Mouse (Mus musculus) gastrocnemius, adult 2 months (tissue): ENCODE data around the gene Olfr901. TPM values are rescaled to one million over a fixed set of nuclear protein-coding genes. Genes with fewer than 3 reads are reported as not detected.
"Not testable (repeated sequence)": the region's sequence is repeated elsewhere in the genome, so short reads cannot be mapped to it uniquely, and the experiment has no call there.

Experiments used
- DNase-seq: peaks from one replicate; pipeline ENCODE4 v3.0.0; 2022
- H3K27ac ChIP-seq: fragments of 200-600 bp; 2 replicates; pipeline ENCODE4 v1.8.1; 2022; ENCODE audit warnings: mild to moderate bottlenecking
- H3K4me3 ChIP-seq: fragments of 200-600 bp; 2 replicates; pipeline ENCODE4 v1.8.1; 2022; ENCODE audit warnings: mild to moderate bottlenecking, moderate library complexity
- CTCF ChIP-seq: fragments of 200-600 bp; IDR thresholded peaks from 2 replicates; pipeline ENCODE4 v1.8.1; 2022; ENCODE audit warnings: antibody characterized with exemption, mild to moderate bottlenecking, moderate library complexity
- intact Hi-C: fragments of 180-260 bp; cut with DNase I; formaldehyde crosslinking; loops from one replicate; pipeline ENCODE4 v1.15.1; 2025
- long read RNA-seq, 2 experiments: library from polyadenylated mRNA; stranded (forward); transcript quantifications; one replicate each; pipeline ENCODE4 v2.0.0; 2021
- total RNA-seq, 2 experiments: library from RNA; stranded (reverse); gene quantifications; 2 replicates each; pipeline ENCODE4 v1.2.3; 2021

Olfr901 gene
- total RNA-seq = not detected
- long read RNA-seq, experiment 1 = 0 reads
- long read RNA-seq, experiment 2 = 0 reads

- no peak within 1 kb of the TSS for H3K4me3 ChIP-seq
- DNase-seq = no peak
- intact Hi-C loops = no loop called here
- no peak within 1 kb of the TSS for H3K27ac ChIP-seq
- TF ChIP-seq CTCF = no peak
Observed at GRCm38 (mm10) chr9:38429155-38429554, at the start of gene Olfr901. Gene Olfr901 (plus strand): TSS chr9:38429455.

- no peak for DNase-seq
- H3K4me3 ChIP-seq = no peak within 1 kb of the TSS
- no peak within 1 kb of the TSS for H3K27ac ChIP-seq
- intact Hi-C loops = no loop called here
- TF ChIP-seq CTCF = no peak
Observed at GRCm38 (mm10) chr9:38401398-38401797, 27.9 kb upstream of the Olfr901 start, which contains the start of gene Olfr147. Gene Olfr147 (plus strand): TSS chr9:38401698.

GRCm38 (mm10) chr9:38407502-38407901, 21.8 kb upstream of the Olfr901 start:
- DNase-seq, intact Hi-C loops, H3K27ac ChIP-seq, H3K4me3 ChIP-seq: not testable (repeated sequence)

GRCm38 (mm10) chr9:38413502-38413901, 15.8 kb upstream of the Olfr901 start:
- intact Hi-C loops, H3K4me3 ChIP-seq, DNase-seq, H3K27ac ChIP-seq: not testable (repeated sequence)

GRCm38 (mm10) chr9:38423801-38424200, 5.5 kb upstream of the Olfr901 start:
- no peak for TF ChIP-seq CTCF
- intact Hi-C loops = no loop called here
- Histone ChIP-seq H3K4me3 (no peak overlapping the region), H3K27ac (no peak overlapping the region)
- DNase-seq = no peak

- TF ChIP-seq CTCF = no peak
- intact Hi-C loops = no loop called here
- no peak overlapping the region for H3K4me3 ChIP-seq
- DNase-seq = no peak
- no peak overlapping the region for H3K27ac ChIP-seq
Observed at GRCm38 (mm10) chr9:38427026-38427425, 2.2 kb upstream of the Olfr901 start.

- Histone ChIP-seq H3K27ac (no peak within 1 kb of the TSS), H3K4me3 (no peak within 1 kb of the TSS)
- no peak for TF ChIP-seq CTCF
- intact Hi-C loops = no loop called here
- DNase-seq = no peak
Observed at GRCm38 (mm10) chr9:38447352-38447751, 18.1 kb downstream of the Olfr901 start, which contains the start of gene Olfr902. Gene Olfr902 (plus strand): TSS chr9:38447652.

- intact Hi-C loops = no loop called here
- no peak for DNase-seq
- no peak for TF ChIP-seq CTCF
- H3K27ac ChIP-seq = no peak within 1 kb of the TSS
- no peak within 1 kb of the TSS for H3K4me3 ChIP-seq
Observed at GRCm38 (mm10) chr9:38462844-38463243, 33.6 kb downstream of the Olfr901 start, which contains the start of gene Olfr904. Gene Olfr904 (plus strand): TSS chr9:38463144.

GRCm38 (mm10) chr9:38470807-38471206, 41.6 kb downstream of the Olfr901 start, which contains the start of gene Olfr905:
Gene Olfr905 (plus strand): TSS chr9:38471107.
- Histone ChIP-seq H3K4me3 (no peak within 1 kb of the TSS), H3K27ac (no peak within 1 kb of the TSS)
- intact Hi-C loops = no loop called here
- no peak for TF ChIP-seq CTCF
- DNase-seq = no peak

Other genes with a start within 250 kb of the Olfr901 start
- gene Olfr891, start 248.6 kb upstream of the Olfr901 start, total RNA-seq = not detected
- not detected for gene Olfr893, start 221.1 kb upstream of the Olfr901 start, total RNA-seq
- not detected for gene Olfr894, start 211.4 kb upstream of the Olfr901 start, total RNA-seq
- gene Olfr143, start 176.7 kb upstream of the Olfr901 start, total RNA-seq = not detected
- not detected for gene Olfr895, start 161.6 kb upstream of the Olfr901 start, total RNA-seq
- not detected for gene Olfr896-ps1, start 138.3 kb upstream of the Olfr901 start, total RNA-seq
- gene Olfr25, start 100.4 kb upstream of the Olfr901 start, total RNA-seq = not detected
- not detected for gene Olfr898, start 81.0 kb upstream of the Olfr901 start, total RNA-seq
- not detected for gene Olfr250, start 62.6 kb upstream of the Olfr901 start, total RNA-seq
- gene Olfr251, start 52.4 kb upstream of the Olfr901 start, total RNA-seq = not detected
- not detected for gene Olfr147, start 27.8 kb upstream of the Olfr901 start, total RNA-seq
- not detected for gene Olfr902, start 18.2 kb downstream of the Olfr901 start, total RNA-seq
- not detected for gene Olfr904, start 33.7 kb downstream of the Olfr901 start, total RNA-seq
- gene Olfr905, start 41.7 kb downstream of the Olfr901 start, total RNA-seq = not detected
- gene Olfr906, start 57.6 kb downstream of the Olfr901 start, total RNA-seq = not detected
- gene Olfr907, start 66.3 kb downstream of the Olfr901 start, total RNA-seq = not detected
- not detected for gene Olfr911-ps1, start 92.1 kb downstream of the Olfr901 start, total RNA-seq
- not detected for gene Olfr910, start 108.4 kb downstream of the Olfr901 start, total RNA-seq
- not detected for gene Olfr912, start 150.7 kb downstream of the Olfr901 start, total RNA-seq
- not detected for gene Olfr913, start 163.3 kb downstream of the Olfr901 start, total RNA-seq
- gene Olfr914, start 175.6 kb downstream of the Olfr901 start, total RNA-seq = not detected
- not detected for gene Olfr916, start 230.4 kb downstream of the Olfr901 start, total RNA-seq
- not detected for gene Olfr917, start 236.4 kb downstream of the Olfr901 start, total RNA-seq
- not detected for gene Olfr918, start 245.1 kb downstream of the Olfr901 start, total RNA-seq